21 mouse cellular contexts compared by ENCODE assay signal in the genomic region with DNA sequence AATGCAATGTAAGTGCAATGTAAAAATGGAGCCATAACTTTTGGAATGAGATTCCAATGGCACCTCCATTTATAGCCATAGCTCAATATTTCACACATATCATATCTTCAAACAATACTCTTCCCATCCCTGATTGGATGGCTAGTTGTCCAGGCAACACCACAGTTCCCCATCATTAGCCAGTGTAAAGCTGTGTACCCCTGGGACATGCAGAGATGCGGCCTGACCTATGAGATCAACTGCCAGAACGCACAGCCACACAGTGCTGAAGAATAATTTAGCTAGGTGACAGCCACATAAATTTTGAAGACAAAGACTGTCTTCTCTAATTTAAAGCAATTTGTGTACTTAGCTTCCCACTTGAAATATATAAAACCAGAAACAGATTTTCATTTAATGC.
DNase-seq lines count a peak whose midpoint lies in the region; ATAC-seq and TF ChIP-seq lines count a peak whose summit lies in the region.
"Had no signal": no experiment of that assay in that cellular context is flagged by ENCODE, and none has a peak within 500 bp of the region (broad histone marks: within the 10 kb centered on the region; RNA-seq: fewer than 3 reads in every experiment).

No protein-coding gene starts in this region.

- no peak for TF ChIP-seq CTCF in midbrain, postnatal 0 days (IDR thresholded peaks at IDR 0.05)

- H3K27me3 ChIP-seq in hindbrain, embryonic 14.5 days (ENCODE audit: control insufficient read depth, insufficient read depth, low read length), result no peaks in the 10 kb centered on the region
- H3K27me3 ChIP-seq in hindbrain, embryonic 10.5 days (ENCODE audit: insufficient read depth, poor library complexity, severe bottlenecking), result no peaks in the 10 kb centered on the region
- H3K27me3 ChIP-seq in hindbrain, embryonic 15.5 days, result no peaks in the 10 kb centered on the region
- H3K27me3 ChIP-seq in midbrain, postnatal 0 days (ENCODE audit: insufficient read depth, low read length), result no peaks in the 10 kb centered on the region
- no peaks in the 10 kb centered on the region for H3K27me3 ChIP-seq in heart, embryonic 12.5 days (replicated peaks)
- H3K27me3 ChIP-seq: liver, embryonic 13.5 days had no signal

- WGBS in hindbrain, embryonic 14.5 days, result 49% methylated on average over 2 of the region's 2 CpGs
- WGBS in hindbrain, embryonic 10.5 days, result 82% methylated on average over 2 of the region's 2 CpGs
- WGBS in hindbrain, embryonic 15.5 days, result 49% methylated on average over 2 of the region's 2 CpGs
- 70% methylated on average over 2 of the region's 2 CpGs for WGBS in midbrain, postnatal 0 days
- 75% methylated on average over 2 of the region's 2 CpGs for WGBS in heart, embryonic 12.5 days

- no peaks in the 10 kb centered on the region for H3K9me3 ChIP-seq in hindbrain, embryonic 14.5 days (ENCODE audit: control insufficient read depth, low read length)
- no peaks in the 10 kb centered on the region for H3K9me3 ChIP-seq in hindbrain, embryonic 10.5 days
- no peaks in the 10 kb centered on the region for H3K9me3 ChIP-seq in hindbrain, embryonic 15.5 days
- no peaks in the 10 kb centered on the region for H3K9me3 ChIP-seq in midbrain, postnatal 0 days (ENCODE audit: low read length)
- peaks cover 12% of the 10 kb centered on the region for H3K9me3 ChIP-seq in heart, embryonic 12.5 days (replicated peaks)
- H3K9me3 ChIP-seq: forebrain, embryonic 10.5 days; liver, embryonic 13.5 days had no signal

- no peak overlapping the region for H3K4me3 ChIP-seq in hindbrain, embryonic 14.5 days (replicated peaks; ENCODE audit: low read length)
- no peak overlapping the region for H3K4me3 ChIP-seq in hindbrain, embryonic 10.5 days
- H3K4me3 ChIP-seq in hindbrain, embryonic 15.5 days, result no peak overlapping the region
- no peak overlapping the region for H3K4me3 ChIP-seq in midbrain, postnatal 0 days (ENCODE audit: low read depth, low read length)
- H3K4me3 ChIP-seq in heart, embryonic 12.5 days, result no peak overlapping the region
- H3K4me3 ChIP-seq: forebrain, embryonic 10.5 days; heart, embryonic 10.5 days; liver, embryonic 13.5 days had no signal

- no peak for DNase-seq in hindbrain, embryonic 14.5 days (ENCODE audit: low spot score)
- DNase-seq in hindbrain, embryonic 10.5 days (ENCODE audit: low spot score), result no peak
- peak; percentile 30 for DNase-seq in mesoderm, embryonic 11.5 days (ENCODE audit: low read depth, low spot score)
- peak; percentile 21 for DNase-seq in midbrain, postnatal 0 days (ENCODE audit: low spot score)
- no peak for DNase-seq in urinary bladder, postnatal 25 days (ENCODE audit: low spot score)
- DNase-seq: adrenal gland, adult 2 months; cerebellum, adult 11-12 months; cerebellum, postnatal 10 days; gastrocnemius, postnatal 10 days; kidney, postnatal 36 days; layer of hippocampus, adult 9-11 months; liver, embryonic 13.5 days; lung, adult 2 months; lung, postnatal 14 days; right cerebral cortex, postnatal 25 days; spleen, adult 18-20 months had no signal

- no peak overlapping the region for H3K27ac ChIP-seq in hindbrain, embryonic 14.5 days
- no peak overlapping the region for H3K27ac ChIP-seq in hindbrain, embryonic 10.5 days
- H3K27ac ChIP-seq in hindbrain, embryonic 15.5 days (replicated peaks), result no peak overlapping the region
- H3K27ac ChIP-seq in midbrain, postnatal 0 days (ENCODE audit: low read depth, low read length), result no peak overlapping the region
- H3K27ac ChIP-seq in heart, embryonic 12.5 days (ENCODE audit: poor library complexity, severe bottlenecking), result no peak overlapping the region
- H3K27ac ChIP-seq: forebrain, embryonic 10.5 days; heart, embryonic 10.5 days; liver, embryonic 13.5 days had no signal

- H3K36me3 ChIP-seq in hindbrain, embryonic 14.5 days (replicated peaks; ENCODE audit: control insufficient read depth, insufficient read depth), result no peaks in the 10 kb centered on the region
- no peaks in the 10 kb centered on the region for H3K36me3 ChIP-seq in hindbrain, embryonic 10.5 days
- no peaks in the 10 kb centered on the region for H3K36me3 ChIP-seq in hindbrain, embryonic 15.5 days
- no peaks in the 10 kb centered on the region for H3K36me3 ChIP-seq in midbrain, postnatal 0 days (ENCODE audit: insufficient read depth, low read length)
- no peaks in the 10 kb centered on the region for H3K36me3 ChIP-seq in heart, embryonic 12.5 days
- H3K36me3 ChIP-seq: forebrain, embryonic 10.5 days; heart, embryonic 10.5 days; liver, embryonic 13.5 days had no signal

- peak; percentile 69; the same call in 1 of the 2 replicates for ATAC-seq in hindbrain, embryonic 14.5 days (ENCODE audit: low FRiP score)
- ATAC-seq in hindbrain, embryonic 15.5 days (ENCODE audit: low FRiP score, low read depth), result peak; percentile 34; the same call in 1 of the 2 replicates
- ATAC-seq in midbrain, postnatal 0 days (ENCODE audit: low FRiP score), result peak; percentile 60; the same call in 1 of the 2 replicates
- no peak for ATAC-seq in heart, embryonic 12.5 days (ENCODE audit: insufficient number of reproducible peaks, low FRiP score)
- ATAC-seq: intestine, embryonic 16.5 days had no signal

- no peak overlapping the region for H3K4me2 ChIP-seq in hindbrain, embryonic 14.5 days (replicated peaks)
- no peak overlapping the region for H3K4me2 ChIP-seq in hindbrain, embryonic 15.5 days
- no peak overlapping the region for H3K4me2 ChIP-seq in midbrain, postnatal 0 days (ENCODE audit: low read depth, low read length, poor library complexity, severe bottlenecking)
- H3K4me2 ChIP-seq in heart, embryonic 12.5 days, result no peak overlapping the region
- H3K4me2 ChIP-seq: liver, embryonic 13.5 days had no signal

- no peaks in the 10 kb centered on the region for H3K4me1 ChIP-seq in hindbrain, embryonic 14.5 days (replicated peaks; ENCODE audit: control insufficient read depth, insufficient read depth, low read length)
- no peaks in the 10 kb centered on the region for H3K4me1 ChIP-seq in hindbrain, embryonic 10.5 days (replicated peaks)
- no peaks in the 10 kb centered on the region for H3K4me1 ChIP-seq in hindbrain, embryonic 15.5 days (replicated peaks)
- no peaks in the 10 kb centered on the region for H3K4me1 ChIP-seq in midbrain, postnatal 0 days (ENCODE audit: insufficient read depth, low read length)
- H3K4me1 ChIP-seq in heart, embryonic 12.5 days (replicated peaks), result no peaks in the 10 kb centered on the region
- H3K4me1 ChIP-seq: forebrain, embryonic 10.5 days; heart, embryonic 10.5 days; liver, embryonic 13.5 days had no signal

- H3K9ac ChIP-seq in hindbrain, embryonic 14.5 days, result no peak overlapping the region
- H3K9ac ChIP-seq in hindbrain, embryonic 15.5 days, result no peak overlapping the region
- H3K9ac ChIP-seq in midbrain, postnatal 0 days (replicated peaks; ENCODE audit: low read length, poor library complexity, severe bottlenecking), result no peak overlapping the region
- no peak overlapping the region for H3K9ac ChIP-seq in heart, embryonic 12.5 days
- H3K9ac ChIP-seq: liver, embryonic 13.5 days had no signal

Comparison
In these comparisons a context has a peak if more than half of its experiments do, and no peak if none do; other contexts are left out.
1. DNase-seq: peak in mesoderm, embryonic 11.5 days (single experiment) and midbrain, postnatal 0 days (single experiment); none in hindbrain, embryonic 14.5 days (single experiment), hindbrain, embryonic 10.5 days (single experiment) and urinary bladder, postnatal 25 days (single experiment).